Mouse (Mus musculus): Measurements from ENCODE around the gene Ccdc162. TPM values are rescaled to one million over a fixed set of nuclear protein-coding genes. Genes with fewer than 3 reads are reported as not detected.

The Ccdc162 gene
- 0.91 and 0.93 TPM in 2 replicates for polyA plus RNA-seq (2016; fragmentation: Nextera tagmentation; extraction: Ambion mirVana)

DNA sequence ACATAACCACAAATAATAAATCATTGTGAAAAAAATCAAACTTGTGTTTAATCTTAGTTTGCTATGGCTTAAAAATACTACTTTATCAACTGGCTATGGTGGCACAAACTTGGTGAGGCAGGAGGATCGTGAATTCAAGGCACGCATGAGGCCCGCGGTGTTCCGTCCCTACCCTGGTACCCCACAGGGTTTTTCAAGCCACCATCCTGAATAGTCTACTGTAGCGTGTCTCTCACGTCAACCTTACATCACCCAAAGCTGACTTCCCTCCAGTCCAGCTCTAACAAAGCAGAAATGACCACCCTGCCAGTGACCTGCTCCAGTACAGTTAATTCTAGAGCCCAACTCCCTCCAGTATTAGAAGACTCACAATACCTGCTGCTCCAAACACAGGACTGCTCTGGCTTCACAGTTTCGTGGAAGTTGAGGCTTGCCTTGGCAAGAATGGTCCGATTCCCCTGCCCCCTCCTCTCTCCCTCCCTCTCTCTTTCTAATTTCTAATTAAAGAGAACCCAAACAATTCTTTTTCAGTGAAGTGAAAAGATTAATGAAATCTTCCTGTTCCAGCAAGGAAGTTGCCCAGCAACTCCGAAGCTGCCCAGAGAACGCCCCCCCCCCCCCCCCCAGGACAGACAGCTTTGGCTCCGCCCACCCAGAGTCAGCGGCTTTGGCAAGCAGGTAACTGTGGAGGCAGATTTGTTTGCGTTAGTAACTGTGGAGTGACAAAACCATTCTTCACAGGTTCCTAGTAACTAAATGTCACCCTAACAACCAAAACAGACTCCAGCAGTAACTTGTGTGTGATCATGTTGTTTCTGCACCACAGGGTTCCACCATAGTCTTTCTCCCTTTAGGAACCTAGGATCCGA, at the start of gene Ccdc162:
Ccdc162 (minus strand) TSS at position 606 of the 869 bp plus-strand sequence.
- Histone ChIP-seq H3K27me3 (no peaks in the 10 kb centered on the region), H3K36me3 (0 out of 2 replicates have a peak, but pooled peaks cover 5% of the 10 kb centered on the region), H3K4me2 (replicated peaks) (peak within 1 kb of the TSS; percentile 5; the same call in 1 of the 2 replicates), H3K4me3 (no peak within 1 kb of the TSS), H3K4me1 (peaks cover 3% of the 10 kb centered on the region; the same call in 1 of the 2 replicates), H3K9ac (no peak within 1 kb of the TSS), H3K27ac (no peak within 1 kb of the TSS), H3K9me3 (no peaks in the 10 kb centered on the region)
- ATAC-seq (ENCODE audit: insufficient number of reproducible peaks, insufficient read depth, low FRiP score, low TSS enrichment), result no peak
- WGBS, result 60% methylated on average over 15 of the region's 15 CpGs

GRCm38 (mm10) chr10:41765586-41765985, 49.2 kb upstream of the Ccdc162 start:
- Histone ChIP-seq H3K27ac (no peak overlapping the region), H3K9ac (no peak overlapping the region), H3K4me3 (no peak overlapping the region), H3K9me3 (no peaks in the 10 kb centered on the region), H3K27me3 (no peaks in the 10 kb centered on the region), H3K4me1 (no peaks in the 10 kb centered on the region), H3K4me2 (replicated peaks) (no peak overlapping the region), H3K36me3 (no peaks in the 10 kb centered on the region)
- ATAC-seq (ENCODE audit: insufficient number of reproducible peaks, insufficient read depth, low FRiP score, low TSS enrichment), result no peak
- 90% methylated on average over 4 of the region's 4 CpGs for WGBS

DNA sequence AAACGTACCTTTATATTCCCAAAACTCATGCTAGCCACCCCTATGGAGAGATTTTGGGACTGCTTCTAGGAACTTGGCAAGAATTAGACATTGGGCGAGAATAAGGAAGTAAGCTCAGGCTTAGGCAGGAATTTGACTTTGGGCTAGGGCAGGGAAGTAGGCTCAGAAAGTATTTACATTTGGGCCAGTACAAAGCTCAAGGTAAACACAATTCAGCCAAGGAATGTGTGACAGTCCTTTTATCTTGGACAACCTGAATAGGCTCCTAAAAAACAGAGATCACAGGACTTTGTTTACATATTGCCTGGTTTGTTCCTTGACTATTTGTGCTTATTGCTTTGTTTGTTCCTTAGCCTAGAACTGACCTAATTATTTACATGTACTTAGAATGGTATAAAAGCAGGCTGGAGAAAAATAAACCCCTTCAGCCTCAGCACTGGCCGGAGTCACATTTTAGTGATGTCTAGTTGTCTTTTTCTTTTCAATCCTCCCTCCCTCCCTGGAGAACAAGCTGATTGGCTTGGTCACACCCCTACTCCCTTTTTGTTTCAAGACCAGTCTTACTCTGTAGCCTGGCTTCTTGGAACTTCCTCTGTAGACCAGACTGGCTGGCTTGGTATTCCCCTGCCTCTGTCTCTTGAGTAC, 47.4 kb upstream of the Ccdc162 start:
- Histone ChIP-seq H3K4me1 (no peaks in the 10 kb centered on the region), H3K9me3 (no peaks in the 10 kb centered on the region), H3K9ac (no peak overlapping the region), H3K36me3 (no peaks in the 10 kb centered on the region), H3K4me3 (no peak overlapping the region), H3K4me2 (replicated peaks) (no peak overlapping the region), H3K27me3 (no peaks in the 10 kb centered on the region), H3K27ac (no peak overlapping the region)
- ATAC-seq (ENCODE audit: insufficient number of reproducible peaks, insufficient read depth, low FRiP score, low TSS enrichment), result no peak
- WGBS, result 81% methylated on average over 3 of the region's 3 CpGs

DNA sequence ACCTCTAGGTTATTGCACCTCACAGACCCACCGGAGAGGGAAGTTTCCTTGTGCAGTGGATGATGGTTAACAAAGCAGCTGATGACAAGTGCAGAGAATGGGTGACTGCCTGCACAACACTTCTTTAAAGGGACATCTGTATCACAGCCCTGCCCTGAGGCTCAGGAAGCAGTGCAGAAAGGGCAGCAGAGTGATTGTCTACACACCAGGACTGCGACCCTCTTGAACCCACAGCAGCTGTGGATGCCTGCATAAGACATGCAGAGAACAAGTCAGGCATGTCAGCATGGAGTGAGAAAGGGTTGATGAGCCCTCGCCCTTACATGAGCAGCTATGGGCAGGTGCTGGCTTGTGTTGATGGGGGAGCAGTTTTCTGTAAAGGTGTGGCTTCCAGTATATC, 44.4 kb upstream of the Ccdc162 start:
- WGBS, result 49% methylated on average over 3 of the region's 3 CpGs
- Histone ChIP-seq H3K9ac (no peak overlapping the region), H3K36me3 (no peaks in the 10 kb centered on the region), H3K4me3 (no peak overlapping the region), H3K27ac (no peak overlapping the region), H3K9me3 (no peaks in the 10 kb centered on the region), H3K27me3 (no peaks in the 10 kb centered on the region), H3K4me1 (no peaks in the 10 kb centered on the region), H3K4me2 (replicated peaks) (no peak overlapping the region)
- 0 out of 2 replicates have a peak, but pooled peaks have one; percentile 35 for ATAC-seq (ENCODE audit: insufficient number of reproducible peaks, insufficient read depth, low FRiP score, low TSS enrichment)

DNA sequence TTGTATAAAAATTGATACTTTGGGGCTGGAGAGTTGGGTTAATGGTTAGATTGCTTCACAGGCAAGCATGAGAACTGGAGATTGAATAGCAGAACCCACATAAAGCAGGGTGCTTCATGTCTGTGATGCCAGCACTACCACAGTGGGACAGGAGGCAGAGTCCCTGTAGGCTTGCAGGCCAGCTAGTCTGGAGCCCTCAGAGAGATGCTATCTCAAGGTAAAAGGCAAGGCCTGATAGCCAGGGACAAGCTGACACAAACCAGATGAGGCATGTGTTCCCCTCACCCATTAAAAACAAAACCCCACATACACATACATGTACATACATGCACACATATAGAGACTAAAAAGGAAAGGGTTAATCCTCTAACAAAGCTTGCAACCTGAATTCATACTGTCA, 41.6 kb upstream of the Ccdc162 start:
- ATAC-seq (ENCODE audit: insufficient number of reproducible peaks, insufficient read depth, low FRiP score, low TSS enrichment), result no peak
- Histone ChIP-seq H3K27ac (no peak overlapping the region), H3K4me3 (no peak overlapping the region), H3K4me2 (replicated peaks) (no peak overlapping the region), H3K4me1 (no peaks in the 10 kb centered on the region), H3K27me3 (no peaks in the 10 kb centered on the region), H3K9me3 (no peaks in the 10 kb centered on the region), H3K36me3 (no peaks in the 10 kb centered on the region), H3K9ac (no peak overlapping the region)

DNA sequence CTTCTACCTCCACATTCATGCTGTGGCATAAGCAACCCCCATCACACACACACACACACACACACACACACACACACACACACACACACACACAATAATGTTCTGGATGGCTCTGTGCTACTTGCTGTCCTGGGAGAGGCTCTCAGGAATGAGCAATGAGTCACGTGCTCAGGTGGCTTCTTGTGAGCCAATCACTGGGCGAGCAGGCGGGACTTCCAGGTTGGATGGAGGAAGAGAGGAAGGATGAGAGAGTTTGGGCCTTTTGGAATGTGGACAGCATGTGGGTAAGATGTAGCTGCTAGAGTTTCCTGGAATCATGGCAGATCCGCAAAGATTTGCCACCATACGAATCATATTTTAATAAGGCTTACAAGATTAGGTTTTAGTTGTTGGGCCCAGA, 40.8 kb upstream of the Ccdc162 start:
- no peak overlapping the region for H3K9ac ChIP-seq
- no peak overlapping the region for H3K4me2 ChIP-seq (replicated peaks)
- H3K4me1 ChIP-seq, result no peaks in the 10 kb centered on the region
- ATAC-seq (ENCODE audit: insufficient number of reproducible peaks, insufficient read depth, low FRiP score, low TSS enrichment), result no peak
- H3K4me3 ChIP-seq, result no peak overlapping the region
- WGBS, result 93% methylated on average over 5 of the region's 5 CpGs
- H3K27ac ChIP-seq, result no peak overlapping the region
- no peaks in the 10 kb centered on the region for H3K9me3 ChIP-seq
- H3K27me3 ChIP-seq, result no peaks in the 10 kb centered on the region
- H3K36me3 ChIP-seq, result no peaks in the 10 kb centered on the region

DNA sequence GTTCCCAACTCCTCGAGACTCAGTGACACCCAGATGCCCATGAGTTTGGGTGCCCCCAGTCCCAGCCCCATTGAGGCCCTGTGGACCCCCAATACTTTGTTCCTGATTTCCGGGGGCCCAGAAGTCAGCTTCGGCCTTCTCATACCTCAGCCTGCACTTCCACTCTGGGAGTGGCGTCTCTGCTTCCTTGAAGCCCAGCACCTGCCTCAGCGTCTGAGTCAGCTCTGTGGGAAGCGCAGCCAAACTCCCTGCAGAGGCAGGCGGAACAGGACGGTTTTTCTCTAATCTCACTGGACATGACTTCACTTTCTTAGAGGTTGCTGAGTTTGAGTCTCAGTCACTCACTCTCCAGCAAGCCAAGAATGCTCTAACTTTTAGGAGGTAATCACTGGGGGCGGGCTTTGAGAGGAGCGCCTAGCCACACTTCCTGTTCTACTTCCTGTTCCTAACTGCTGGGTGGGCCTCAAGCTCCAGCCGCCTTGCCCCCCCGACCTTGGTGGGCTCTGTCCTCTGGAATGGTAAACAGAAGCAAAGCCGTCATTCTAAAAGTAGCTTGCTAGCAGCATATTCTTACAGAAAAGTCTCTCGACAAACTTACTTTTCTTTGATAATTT, 35.5 kb upstream of the Ccdc162 start:
- H3K4me1 ChIP-seq, result 0 out of 2 replicates have a peak, but pooled peaks cover 4% of the 10 kb centered on the region
- H3K9ac ChIP-seq, result no peak overlapping the region
- no peak overlapping the region for H3K4me2 ChIP-seq (replicated peaks)
- ATAC-seq (ENCODE audit: insufficient number of reproducible peaks, insufficient read depth, low FRiP score, low TSS enrichment), result no peak
- H3K9me3 ChIP-seq, result no peaks in the 10 kb centered on the region
- H3K4me3 ChIP-seq, result no peak overlapping the region
- H3K36me3 ChIP-seq, result no peaks in the 10 kb centered on the region
- no peak overlapping the region for H3K27ac ChIP-seq
- no peaks in the 10 kb centered on the region for H3K27me3 ChIP-seq
- 84% methylated on average over 14 of the region's 14 CpGs for WGBS

GRCm38 (mm10) chr10:41749306-41749705, 32.9 kb upstream of the Ccdc162 start:
- Histone ChIP-seq H3K27ac (no peak overlapping the region), H3K36me3 (no peaks in the 10 kb centered on the region), H3K4me2 (replicated peaks) (no peak overlapping the region), H3K4me3 (no peak overlapping the region), H3K4me1 (0 out of 2 replicates have a peak, but pooled peaks cover 4% of the 10 kb centered on the region), H3K27me3 (no peaks in the 10 kb centered on the region), H3K9me3 (no peaks in the 10 kb centered on the region), H3K9ac (no peak overlapping the region)
- 77% methylated on average over 3 of the region's 3 CpGs for WGBS
- no peak for ATAC-seq (ENCODE audit: insufficient number of reproducible peaks, insufficient read depth, low FRiP score, low TSS enrichment)

- 95% methylated on average over 5 of the region's 5 CpGs for WGBS
- Histone ChIP-seq H3K4me3 (no peak overlapping the region), H3K9ac (no peak overlapping the region)
Observed at GRCm38 (mm10) chr10:41746554-41746953, 30.1 kb upstream of the Ccdc162 start.

DNA sequence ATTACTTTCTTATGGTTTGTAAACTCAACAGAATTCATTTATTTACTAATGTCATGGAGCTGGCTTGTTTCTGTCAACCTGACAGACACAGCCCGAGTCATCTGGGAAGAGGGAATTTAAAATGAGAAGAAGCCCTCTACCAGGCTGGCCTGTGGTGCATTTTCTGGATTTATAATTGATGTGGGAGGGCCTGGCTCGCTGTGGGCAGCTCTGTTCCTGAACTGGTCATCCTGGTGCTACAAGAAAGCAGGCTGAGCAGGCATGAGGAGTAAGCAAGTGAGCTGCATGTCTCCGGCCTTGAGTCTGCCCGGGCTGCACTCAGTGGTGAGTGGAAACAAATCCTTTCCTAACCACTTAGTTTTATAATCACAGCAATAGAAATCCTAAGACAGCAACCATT, 27.6 kb upstream of the Ccdc162 start:
- Histone ChIP-seq H3K4me3 (no peak overlapping the region), H3K27ac (no peak overlapping the region), H3K4me1 (no peaks in the 10 kb centered on the region), H3K9me3 (no peaks in the 10 kb centered on the region), H3K27me3 (no peaks in the 10 kb centered on the region), H3K9ac (no peak overlapping the region), H3K4me2 (replicated peaks) (no peak overlapping the region), H3K36me3 (no peaks in the 10 kb centered on the region; the same call in 1 of the 2 replicates)
- WGBS, result 71% methylated on average over 4 of the region's 4 CpGs
- ATAC-seq (ENCODE audit: insufficient number of reproducible peaks, insufficient read depth, low FRiP score, low TSS enrichment), result no peak

More at GRCm38 (mm10) chr10:41746554-41746953, 30.1 kb upstream of the Ccdc162 start:
- H3K9me3 ChIP-seq, result no peaks in the 10 kb centered on the region
- no peak overlapping the region for H3K4me2 ChIP-seq (replicated peaks)
- no peaks in the 10 kb centered on the region for H3K4me1 ChIP-seq
- no peaks in the 10 kb centered on the region for H3K27me3 ChIP-seq
- ATAC-seq (ENCODE audit: insufficient number of reproducible peaks, insufficient read depth, low FRiP score, low TSS enrichment), result no peak
- H3K27ac ChIP-seq, result no peak overlapping the region
- no peaks in the 10 kb centered on the region for H3K36me3 ChIP-seq

- WGBS, result 82% methylated on average over 2 of the region's 2 CpGs
- Histone ChIP-seq H3K4me2 (replicated peaks) (no peak overlapping the region), H3K27me3 (no peaks in the 10 kb centered on the region), H3K27ac (no peak overlapping the region), H3K9ac (no peak overlapping the region), H3K36me3 (peaks cover 11% of the 10 kb centered on the region), H3K4me3 (no peak overlapping the region), H3K4me1 (no peaks in the 10 kb centered on the region), H3K9me3 (no peaks in the 10 kb centered on the region)
- ATAC-seq (ENCODE audit: insufficient number of reproducible peaks, insufficient read depth, low FRiP score, low TSS enrichment), result no peak
Observed at GRCm38 (mm10) chr10:41740221-41740620, 23.8 kb upstream of the Ccdc162 start.

Data from embryonic facial prominence, embryonic 12.5 days (tissue).